23 mouse cellular contexts compared by ENCODE assay signal in genomic region chr2:29407350-29407749, GRCm38 (mm10).
DNase-seq lines count a peak whose midpoint lies in the region; ATAC-seq and TF ChIP-seq lines count a peak whose summit lies in the region.
"Had no signal": no experiment of that assay in that cellular context is flagged by ENCODE, and none has a peak within 500 bp of the region (broad histone marks: within the 10 kb centered on the region; RNA-seq: fewer than 3 reads in every experiment).

No protein-coding gene starts in this region.

- DNase-seq in hindbrain, postnatal 0 days (ENCODE audit: low spot score) = no peak
- DNase-seq in neural tube, embryonic 11.5 days (ENCODE audit: low spot score) = peak; percentile 23
- DNase-seq in neural tube, embryonic 10.5 days (ENCODE audit: extremely low spot score, low spot score) = no peak
- no peak for DNase-seq in cerebellum, adult 11 months
- no peak for DNase-seq in left cerebral cortex, adult 11 months (ENCODE audit: low spot score)
- no peak for DNase-seq in heart, adult 18-20 months
- DNase-seq: adrenal gland, postnatal 10 days; cerebellum, adult 9-11 months; gastrocnemius, postnatal 14 days; heart, adult 11 months; heart, postnatal 10 days; liver; lung, postnatal 4 days had no signal

- no peak for ATAC-seq in hindbrain, embryonic 13.5 days (ENCODE audit: low FRiP score)
- ATAC-seq in hindbrain, postnatal 0 days = no peak
- no peak for ATAC-seq in neural tube, embryonic 11.5 days (ENCODE audit: insufficient read depth, low FRiP score, low TSS enrichment)
- ATAC-seq in forebrain, embryonic 16.5 days = peak; percentile 60
- ATAC-seq: intestine, postnatal 0 days had no signal

- 0 out of 2 replicates have a peak overlapping the region, but pooled peaks have one; percentile 64 for H3K27ac ChIP-seq in hindbrain, embryonic 13.5 days
- H3K27ac ChIP-seq in hindbrain, postnatal 0 days = no peak overlapping the region
- H3K27ac ChIP-seq in neural tube, embryonic 11.5 days (ENCODE audit: low read depth, low read length) = no peak overlapping the region
- H3K27ac ChIP-seq in forebrain, embryonic 16.5 days (ENCODE audit: low read length) = peak overlapping the region; percentile 62
- H3K27ac ChIP-seq: embryonic facial prominence, embryonic 10.5 days; hindbrain, embryonic 15.5 days; limb, embryonic 10.5 days; liver, embryonic 15.5 days; lung, embryonic 15.5 days had no signal

- no peak overlapping the region for H3K4me2 ChIP-seq in hindbrain, embryonic 13.5 days
- no peak overlapping the region for H3K4me2 ChIP-seq in hindbrain, postnatal 0 days (ENCODE audit: low read depth, low read length)
- no peak overlapping the region for H3K4me2 ChIP-seq in neural tube, embryonic 11.5 days (ENCODE audit: low read depth)
- no peak overlapping the region for H3K4me2 ChIP-seq in forebrain, embryonic 16.5 days (ENCODE audit: low read length)
- H3K4me2 ChIP-seq: heart, embryonic 12.5 days; hindbrain, embryonic 15.5 days; liver, embryonic 15.5 days; lung, embryonic 15.5 days had no signal

- H3K27me3 ChIP-seq in hindbrain, embryonic 13.5 days = no peaks in the 10 kb centered on the region
- no peaks in the 10 kb centered on the region for H3K27me3 ChIP-seq in hindbrain, postnatal 0 days (ENCODE audit: insufficient read depth, low read length)
- no peaks in the 10 kb centered on the region for H3K27me3 ChIP-seq in neural tube, embryonic 11.5 days (ENCODE audit: control insufficient read depth, insufficient read depth, low read length)
- no peaks in the 10 kb centered on the region for H3K27me3 ChIP-seq in forebrain, embryonic 16.5 days (replicated peaks; ENCODE audit: control insufficient read depth, insufficient read depth, low read length)
- H3K27me3 ChIP-seq: heart, embryonic 12.5 days; hindbrain, embryonic 15.5 days; liver, embryonic 15.5 days; lung, embryonic 15.5 days had no signal

- no peak overlapping the region for H3K9ac ChIP-seq in hindbrain, embryonic 13.5 days
- H3K9ac ChIP-seq in hindbrain, postnatal 0 days (replicated peaks; ENCODE audit: low read length) = no peak overlapping the region
- H3K9ac ChIP-seq in neural tube, embryonic 11.5 days (ENCODE audit: low read length) = no peak overlapping the region
- H3K9ac ChIP-seq in forebrain, embryonic 16.5 days (replicated peaks; ENCODE audit: low read depth, low read length) = no peak overlapping the region
- H3K9ac ChIP-seq: heart, embryonic 12.5 days; hindbrain, embryonic 15.5 days; liver, embryonic 15.5 days; lung, embryonic 15.5 days had no signal

- H3K4me3 ChIP-seq in hindbrain, embryonic 13.5 days = no peak overlapping the region
- no peak overlapping the region for H3K4me3 ChIP-seq in hindbrain, postnatal 0 days (ENCODE audit: low read length)
- H3K4me3 ChIP-seq in neural tube, embryonic 11.5 days (ENCODE audit: low read depth, low read length) = no peak overlapping the region
- H3K4me3 ChIP-seq in forebrain, embryonic 16.5 days (replicated peaks; ENCODE audit: low read length) = no peak overlapping the region
- H3K4me3 ChIP-seq: embryonic facial prominence, embryonic 10.5 days; heart, embryonic 12.5 days; hindbrain, embryonic 15.5 days; limb, embryonic 10.5 days; liver, embryonic 15.5 days; lung, embryonic 15.5 days; myocyte had no signal

- H3K4me1 ChIP-seq in hindbrain, embryonic 13.5 days (replicated peaks) = peaks cover 64% of the 10 kb centered on the region
- peaks cover 16% of the 10 kb centered on the region for H3K4me1 ChIP-seq in hindbrain, postnatal 0 days (ENCODE audit: insufficient read depth, low read length)
- peaks cover 3% of the 10 kb centered on the region; the same call in 1 of the 2 replicates for H3K4me1 ChIP-seq in neural tube, embryonic 11.5 days (ENCODE audit: control insufficient read depth, insufficient read depth, low read length)
- peaks cover 34% of the 10 kb centered on the region for H3K4me1 ChIP-seq in forebrain, embryonic 16.5 days (replicated peaks; ENCODE audit: control insufficient read depth, insufficient read depth, low read length)

- TF ChIP-seq CTCF in hindbrain, postnatal 0 days (IDR thresholded peaks at IDR 0.05; ENCODE audit: low read depth) = no peak

- 46% methylated on average over 3 of the region's 3 CpGs for WGBS in hindbrain, embryonic 13.5 days
- WGBS in hindbrain, postnatal 0 days = 49% methylated on average over 3 of the region's 3 CpGs
- 78% methylated on average over 3 of the region's 3 CpGs for WGBS in neural tube, embryonic 11.5 days
- 27% methylated on average over 3 of the region's 3 CpGs for WGBS in forebrain, embryonic 16.5 days

- no peaks in the 10 kb centered on the region for H3K36me3 ChIP-seq in hindbrain, embryonic 13.5 days
- no peaks in the 10 kb centered on the region for H3K36me3 ChIP-seq in hindbrain, postnatal 0 days (ENCODE audit: insufficient read depth, low read length)
- no peaks in the 10 kb centered on the region for H3K36me3 ChIP-seq in neural tube, embryonic 11.5 days (ENCODE audit: control insufficient read depth, insufficient read depth, low read length)
- no peaks in the 10 kb centered on the region for H3K36me3 ChIP-seq in forebrain, embryonic 16.5 days (ENCODE audit: control insufficient read depth, insufficient read depth)
- H3K36me3 ChIP-seq: embryonic facial prominence, embryonic 10.5 days; heart, embryonic 12.5 days; hindbrain, embryonic 15.5 days; limb, embryonic 10.5 days; liver, embryonic 15.5 days; lung, embryonic 15.5 days had no signal

- H3K9me3 ChIP-seq in hindbrain, embryonic 13.5 days = no peaks in the 10 kb centered on the region
- H3K9me3 ChIP-seq in hindbrain, postnatal 0 days (ENCODE audit: low read length) = no peaks in the 10 kb centered on the region
- H3K9me3 ChIP-seq in neural tube, embryonic 11.5 days (ENCODE audit: control insufficient read depth, low read length) = no peaks in the 10 kb centered on the region
- H3K9me3 ChIP-seq in forebrain, embryonic 16.5 days (ENCODE audit: control insufficient read depth, low read length) = no peaks in the 10 kb centered on the region
- H3K9me3 ChIP-seq: embryonic facial prominence, embryonic 10.5 days; heart, embryonic 12.5 days; hindbrain, embryonic 15.5 days; limb, embryonic 10.5 days; liver, embryonic 15.5 days; lung, embryonic 15.5 days had no signal

Comparison
In these comparisons a context has a peak if more than half of its experiments do, and no peak if none do; other contexts are left out.
1. H3K27ac ChIP-seq: peak in hindbrain, embryonic 13.5 days (single experiment) and forebrain, embryonic 16.5 days (single experiment); none in hindbrain, postnatal 0 days (single experiment) and neural tube, embryonic 11.5 days (single experiment).